Mouse (Mus musculus) left cerebral cortex, postnatal 25 days (tissue): ENCODE results near the gene Srl. TPM values are rescaled to one million over a fixed set of nuclear protein-coding genes. Genes with fewer than 3 reads are reported as not detected.

ENCODE experiments used
- DNase-seq, 2 experiments: peaks; one replicate each; pipeline ENCODE4 v3.0.0; 2022; ENCODE audit warnings: low spot score in 2 of 2, mixed read lengths in 1 of 2
- intact Hi-C: fragments of 180-260 bp; cut with DNase I; formaldehyde crosslinking; loops from one replicate; pipeline ENCODE4 v1.15.1; 2025
- total RNA-seq, 2 experiments: library from RNA; stranded (reverse); gene quantifications; 2 replicates each; pipeline ENCODE4 v1.2.3; 2021

Gene Srl
- total RNA-seq, 2 experiments from 2014 or later, result 9.1 to 9.5 TPM

GRCm38 (mm10) chr16:4521735-4522530 is 19.7 kb downstream of the Srl start:
- intact Hi-C loops, result no loop called here
- no peak for DNase-seq

GRCm38 (mm10) chr16:4521074-4521667 is 20.4 kb downstream of the Srl start:
- intact Hi-C loops, result no loop called here
- no peak for DNase-seq

- intact Hi-C loops, result no loop called here
- no peak for DNase-seq
Observed at GRCm38 (mm10) chr16:4520673-4521072, 20.9 kb downstream of the Srl start.

- no peak for DNase-seq
- intact Hi-C loops, result no loop called here
Observed at GRCm38 (mm10) chr16:4519825-4520224, 21.8 kb downstream of the Srl start.

GRCm38 (mm10) chr16:4519157-4519556 is 22.5 kb downstream of the Srl start:
- DNase-seq, result peak in 1 of 2 experiments; percentile 8
- intact Hi-C loops, result no loop called here

- no peak for DNase-seq
- intact Hi-C loops, result no loop called here
Observed at GRCm38 (mm10) chr16:4517906-4518305, 23.7 kb downstream of the Srl start.

GRCm38 (mm10) chr16:4514383-4514782 is 27.2 kb downstream of the Srl start:
- DNase-seq, result no peak
- intact Hi-C loops, result no loop called here

GRCm38 (mm10) chr16:4512661-4513438 is 28.8 kb downstream of the Srl start:
- DNase-seq, result peak in 1 of 2 experiments; percentile 39
- intact Hi-C loops, result no loop called here

- peak in 1 of 2 experiments; percentile 38 for DNase-seq
- intact Hi-C loops, result no loop called here
Observed at GRCm38 (mm10) chr16:4511371-4511770, 30.2 kb downstream of the Srl start.

GRCm38 (mm10) chr16:4506181-4506580 is 35.4 kb downstream of the Srl start:
- DNase-seq, result no peak
- intact Hi-C loops, result no loop called here

GRCm38 (mm10) chr16:4503495-4503894 is 38.1 kb downstream of the Srl start:
- intact Hi-C loops, result no loop called here

GRCm38 (mm10) chr16:4502568-4502967 is 39.0 kb downstream of the Srl start:
- DNase-seq, result no peak
- intact Hi-C loops, result no loop called here

More at GRCm38 (mm10) chr16:4503495-4503894, 38.1 kb downstream of the Srl start:
- no peak for DNase-seq

GRCm38 (mm10) chr16:4501703-4502102 is 39.9 kb downstream of the Srl start:
- no peak for DNase-seq
- intact Hi-C loops, result no loop called here

- DNase-seq, result peak in 1 of 2 experiments; percentile 63
- intact Hi-C loops, result no loop called here
Observed at GRCm38 (mm10) chr16:4500598-4501385, 40.8 kb downstream of the Srl start.

GRCm38 (mm10) chr16:4497762-4498607 is 43.6 kb downstream of the Srl start:
- no peak for DNase-seq
- intact Hi-C loops, result no loop called here

- no peak for DNase-seq
- intact Hi-C loops, result no loop called here
Observed at GRCm38 (mm10) chr16:4496470-4496869, 45.1 kb downstream of the Srl start.

- DNase-seq, result peak in 1 of 2 experiments; percentile 72
- intact Hi-C loops, result no loop called here
Observed at GRCm38 (mm10) chr16:4495861-4496260, 45.8 kb downstream of the Srl start.

- intact Hi-C loops, result no loop called here
- DNase-seq, result no peak
Observed at GRCm38 (mm10) chr16:4492777-4493563, 48.6 kb downstream of the Srl start.
